Mouse (Mus musculus): ENCODE results near the gene Rgs7. TPM values are rescaled to one million over a fixed set of nuclear protein-coding genes. Genes with fewer than 3 reads are reported as not detected.
A peak's percentile ranks its signal among the peaks of the same experiment; 100 is the strongest.

Gene Rgs7
- polyA plus RNA-seq, 1 experiment from 2014 or later = 0.96 TPM

DNA sequence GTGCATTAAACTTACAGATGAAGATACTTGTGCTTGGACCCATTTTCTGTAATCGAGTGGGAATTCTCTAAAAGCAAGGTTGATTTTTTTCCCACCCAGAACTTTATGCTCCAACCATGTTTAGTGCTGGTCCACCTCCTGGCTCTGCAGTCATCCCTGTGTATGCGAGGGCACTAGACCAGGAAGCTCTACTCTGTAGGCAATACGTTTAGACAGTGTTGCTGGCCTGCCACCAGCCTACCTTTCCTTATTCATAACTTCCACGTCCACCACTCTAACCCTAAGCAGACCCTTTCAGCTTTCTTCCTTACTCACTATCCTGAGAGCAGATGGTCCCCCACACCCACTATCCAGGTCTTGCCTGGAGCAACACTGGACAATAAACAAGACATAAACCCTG, 452.3 kb downstream of the Rgs7 start:
- Histone ChIP-seq H3K9me3 (ENCODE audit: control insufficient read depth, low read length) (no peaks in the 10 kb centered on the region), H3K9ac (ENCODE audit: low read length) (no peak overlapping the region), H3K36me3 (ENCODE audit: control insufficient read depth, insufficient read depth, low read length) (no peaks in the 10 kb centered on the region), H3K4me2 (replicated peaks; ENCODE audit: low read depth) (no peak overlapping the region), H3K4me1 (replicated peaks; ENCODE audit: control insufficient read depth, insufficient read depth) (no peaks in the 10 kb centered on the region), H3K27ac (replicated peaks) (no peak overlapping the region), H3K27me3 (ENCODE audit: control insufficient read depth, insufficient read depth, low read length) (no peaks in the 10 kb centered on the region), H3K4me3 (ENCODE audit: low read depth, low read length) (no peak overlapping the region)
- TF ChIP-seq EP300 (optimal IDR thresholded peaks at IDR 0.05) = no peak
- TF ChIP-seq CTCF (IDR thresholded peaks at IDR 0.05; ENCODE audit: low read depth) = no peak
- 84% methylated on average over 4 of the region's 4 CpGs for WGBS
- no peak for DNase-seq (ENCODE audit: low spot score)
- no peak for ATAC-seq (ENCODE audit: low FRiP score, low TSS enrichment)

- peak; percentile 54; the same call in 1 of the 2 replicates for ATAC-seq (ENCODE audit: low FRiP score, low TSS enrichment)
- no peak for DNase-seq (ENCODE audit: low spot score)
Observed at GRCm38 (mm10) chr1:175039567-175039966, 452.7 kb downstream of the Rgs7 start.

DNA sequence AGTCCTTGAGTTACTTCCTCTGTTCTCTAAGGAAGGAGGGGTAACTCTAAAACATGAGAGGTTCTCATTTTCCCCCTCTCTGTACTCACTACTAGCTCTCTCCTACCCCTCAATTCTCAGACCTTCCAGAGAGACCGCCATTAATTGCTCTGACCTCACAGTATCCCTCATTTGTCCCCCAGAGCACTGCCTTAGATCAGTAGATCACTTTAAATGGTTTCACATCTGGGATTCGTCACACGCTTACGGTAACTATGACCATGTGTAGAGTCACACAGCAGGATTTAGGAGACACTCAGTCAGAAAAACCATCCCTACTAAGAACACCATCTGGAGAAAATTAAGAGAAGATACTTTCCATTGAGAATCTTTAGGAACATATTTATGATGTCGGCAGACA, 456.8 kb downstream of the Rgs7 start:
- H3K4me1 ChIP-seq (replicated peaks; ENCODE audit: control insufficient read depth, insufficient read depth) = no peaks in the 10 kb centered on the region
- H3K9me3 ChIP-seq (ENCODE audit: control insufficient read depth, low read length) = no peaks in the 10 kb centered on the region
- no peak overlapping the region for H3K9ac ChIP-seq (ENCODE audit: low read length)
- TF ChIP-seq CTCF (IDR thresholded peaks at IDR 0.05; ENCODE audit: low read depth) = no peak
- no peak for TF ChIP-seq EP300 (optimal IDR thresholded peaks at IDR 0.05)
- DNase-seq (ENCODE audit: low spot score) (no peak), ATAC-seq (ENCODE audit: low FRiP score, low TSS enrichment) (no peak)
- no peak overlapping the region for H3K27ac ChIP-seq (replicated peaks)
- no peak overlapping the region for H3K4me2 ChIP-seq (replicated peaks; ENCODE audit: low read depth)
- WGBS = 81% methylated on average over 5 of the region's 5 CpGs
- no peaks in the 10 kb centered on the region for H3K27me3 ChIP-seq (ENCODE audit: control insufficient read depth, insufficient read depth, low read length)
- H3K36me3 ChIP-seq (ENCODE audit: control insufficient read depth, insufficient read depth, low read length) = no peaks in the 10 kb centered on the region
- no peak overlapping the region for H3K4me3 ChIP-seq (ENCODE audit: low read depth, low read length)

More at GRCm38 (mm10) chr1:175039567-175039966, 452.7 kb downstream of the Rgs7 start:
- H3K27me3 ChIP-seq (ENCODE audit: control insufficient read depth, insufficient read depth, low read length) = no peaks in the 10 kb centered on the region
- no peaks in the 10 kb centered on the region for H3K9me3 ChIP-seq (ENCODE audit: control insufficient read depth, low read length)
- no peak overlapping the region for H3K4me2 ChIP-seq (replicated peaks; ENCODE audit: low read depth)
- no peak overlapping the region for H3K27ac ChIP-seq (replicated peaks)
- 57% methylated on average over 6 of the region's 6 CpGs for WGBS
- no peak overlapping the region for H3K9ac ChIP-seq (ENCODE audit: low read length)
- no peaks in the 10 kb centered on the region for H3K36me3 ChIP-seq (ENCODE audit: control insufficient read depth, insufficient read depth, low read length)
- no peaks in the 10 kb centered on the region for H3K4me1 ChIP-seq (replicated peaks; ENCODE audit: control insufficient read depth, insufficient read depth)
- TF ChIP-seq EP300 (optimal IDR thresholded peaks at IDR 0.05) = no peak
- TF ChIP-seq CTCF (IDR thresholded peaks at IDR 0.05; ENCODE audit: low read depth) = no peak
- no peak overlapping the region for H3K4me3 ChIP-seq (ENCODE audit: low read depth, low read length)

- WGBS = 60% methylated on average over 6 of the region's 6 CpGs
- no peak overlapping the region for H3K27ac ChIP-seq (replicated peaks)
- DNase-seq (ENCODE audit: low spot score) = no peak
Observed at GRCm38 (mm10) chr1:175032015-175032414, 460.3 kb downstream of the Rgs7 start.

DNA sequence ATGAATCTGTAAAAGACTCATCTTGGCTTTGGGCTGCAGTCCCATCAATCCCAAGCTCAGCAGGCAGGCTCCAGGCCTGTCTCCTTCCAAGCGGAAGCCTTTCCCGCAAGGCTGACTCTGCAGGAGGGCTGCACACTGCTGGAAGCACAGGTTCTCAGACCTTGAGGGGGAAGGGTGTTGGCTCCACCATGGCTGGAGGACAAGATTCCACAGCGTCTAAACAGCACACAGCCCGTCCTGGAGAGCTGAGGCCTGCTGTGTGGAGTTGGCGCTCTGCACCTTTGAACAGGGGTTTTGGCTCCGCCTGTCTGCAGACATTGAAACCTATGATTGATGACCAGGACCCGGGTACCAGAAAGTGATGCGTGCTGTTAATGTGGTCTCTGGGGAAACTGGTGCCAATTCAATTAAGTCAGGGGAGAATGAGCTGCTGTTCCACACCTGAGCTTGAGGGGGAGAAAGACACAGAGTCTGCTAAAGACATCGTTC, 463.5 kb downstream of the Rgs7 start:
- Histone ChIP-seq H3K27ac (replicated peaks) (no peak overlapping the region), H3K4me3 (ENCODE audit: low read depth, low read length) (no peak overlapping the region), H3K9ac (ENCODE audit: low read length) (no peak overlapping the region), H3K36me3 (ENCODE audit: control insufficient read depth, insufficient read depth, low read length) (no peaks in the 10 kb centered on the region), H3K9me3 (ENCODE audit: control insufficient read depth, low read length) (no peaks in the 10 kb centered on the region), H3K4me1 (replicated peaks; ENCODE audit: control insufficient read depth, insufficient read depth) (no peaks in the 10 kb centered on the region), H3K27me3 (ENCODE audit: control insufficient read depth, insufficient read depth, low read length) (no peaks in the 10 kb centered on the region), H3K4me2 (replicated peaks; ENCODE audit: low read depth) (no peak overlapping the region)
- TF ChIP-seq CTCF (IDR thresholded peaks at IDR 0.05; ENCODE audit: low read depth) (peak; percentile 11), EP300 (optimal IDR thresholded peaks at IDR 0.05) (no peak)
- WGBS = 18% methylated on average over 9 of the region's 9 CpGs
- DNase-seq (ENCODE audit: low spot score) = peak; percentile 21
- 0 out of 2 replicates have a peak, but pooled peaks have one; percentile 32 for ATAC-seq (ENCODE audit: low FRiP score, low TSS enrichment)

More at GRCm38 (mm10) chr1:175032015-175032414, 460.3 kb downstream of the Rgs7 start:
- Histone ChIP-seq H3K9me3 (ENCODE audit: control insufficient read depth, low read length) (no peaks in the 10 kb centered on the region), H3K36me3 (ENCODE audit: control insufficient read depth, insufficient read depth, low read length) (no peaks in the 10 kb centered on the region), H3K27me3 (ENCODE audit: control insufficient read depth, insufficient read depth, low read length) (no peaks in the 10 kb centered on the region), H3K4me2 (replicated peaks; ENCODE audit: low read depth) (no peak overlapping the region), H3K4me1 (replicated peaks; ENCODE audit: control insufficient read depth, insufficient read depth) (no peaks in the 10 kb centered on the region), H3K4me3 (ENCODE audit: low read depth, low read length) (no peak overlapping the region), H3K9ac (ENCODE audit: low read length) (no peak overlapping the region)
- ATAC-seq (ENCODE audit: low FRiP score, low TSS enrichment) = no peak
- TF ChIP-seq CTCF (IDR thresholded peaks at IDR 0.05; ENCODE audit: low read depth) = no peak
- no peak for TF ChIP-seq EP300 (optimal IDR thresholded peaks at IDR 0.05)

GRCm38 (mm10) chr1:175028267-175028666, 464.0 kb downstream of the Rgs7 start:
- Histone ChIP-seq H3K9me3 (ENCODE audit: control insufficient read depth, low read length) (no peaks in the 10 kb centered on the region), H3K27me3 (ENCODE audit: control insufficient read depth, insufficient read depth, low read length) (no peaks in the 10 kb centered on the region), H3K9ac (ENCODE audit: low read length) (no peak overlapping the region), H3K27ac (replicated peaks) (no peak overlapping the region), H3K36me3 (ENCODE audit: control insufficient read depth, insufficient read depth, low read length) (no peaks in the 10 kb centered on the region), H3K4me2 (replicated peaks; ENCODE audit: low read depth) (no peak overlapping the region), H3K4me1 (replicated peaks; ENCODE audit: control insufficient read depth, insufficient read depth) (no peaks in the 10 kb centered on the region), H3K4me3 (ENCODE audit: low read depth, low read length) (no peak overlapping the region)
- ATAC-seq (ENCODE audit: low FRiP score, low TSS enrichment) (0 out of 2 replicates have a peak, but pooled peaks have one; percentile 15), DNase-seq (ENCODE audit: low spot score) (no peak)
- TF ChIP-seq EP300 (optimal IDR thresholded peaks at IDR 0.05) (no peak), CTCF (IDR thresholded peaks at IDR 0.05; ENCODE audit: low read depth) (no peak)
- WGBS = 17% methylated on average over 4 of the region's 4 CpGs

Measured in stomach, postnatal 0 days (tissue).